Mouse (Mus musculus): Measurements from ENCODE around the gene Rfk.

- no peak for TF ChIP-seq CTCF (IDR thresholded peaks at IDR 0.05; ENCODE audit: borderline replicate concordance, extremely low read depth, insufficient read depth, insufficient read length)
- TF ChIP-seq POLR2A (IDR thresholded peaks at IDR 0.05; ENCODE audit: borderline replicate concordance, extremely low read depth, insufficient read depth, insufficient read length, poor library complexity, severe bottlenecking): no peak
Measured at GRCm38 (mm10) chr19:17423306-17423705, 29.5 kb downstream of the Rfk start.
